Mouse (Mus musculus) MEL (cell line): ENCODE measurements around the gene Map3k19. TPM values are rescaled to one million over a fixed set of nuclear protein-coding genes. Genes with fewer than 3 reads are reported as not detected.

Experiments
- DNase-seq: peaks from one replicate; pipeline ENCODE4 v3.0.0; 2011; ENCODE audit warnings: low read depth, low spot score
- H3K27ac ChIP-seq: 2 replicates; pipeline ENCODE4 v1.5.1; 2012; ENCODE audit warnings: low read depth, mild to moderate bottlenecking, control low read depth, low read length, moderate library complexity; ENCODE audit not compliant: control insufficient read depth
- H3K27me3 ChIP-seq, 2 experiments: fragments of 150-350 bp in 1 of 2; sonication (generic) in 1 of 2; 2 replicates each; pipeline ENCODE4 v1.6.1; 2012; ENCODE audit warnings: low read length in 2 of 2, mild to moderate bottlenecking in 2 of 2, improper control_type of control experiment in 1 of 2, moderate library complexity in 1 of 2; ENCODE audit not compliant: insufficient read depth in 2 of 2, control insufficient read depth in 1 of 2
- H3K36me3 ChIP-seq, 2 experiments: 2 replicates each; pipeline ENCODE4 v1.6.1; 2012 to 2014; ENCODE audit warnings: low read length in 2 of 2, improper control_type of control experiment in 1 of 2, inconsistent platforms in 1 of 2, mild to moderate bottlenecking in 1 of 2; ENCODE audit not compliant: insufficient read depth in 2 of 2, control insufficient read depth in 1 of 2
- H3K4me1 ChIP-seq, 2 experiments: fragments of 150-350 bp in 1 of 2; sonication (generic) in 1 of 2; 2 replicates each; pipeline ENCODE4 v1.6.1; 2012; ENCODE audit warnings: low read length in 2 of 2, improper control_type of control experiment in 1 of 2, mild to moderate bottlenecking in 1 of 2; ENCODE audit not compliant: insufficient read depth in 2 of 2, control insufficient read depth in 1 of 2
- H3K4me3 ChIP-seq, 2 experiments: fragments of 150-350 bp in 1 of 2; sonication (generic) in 1 of 2; 2 replicates each; pipeline ENCODE4 v1.5.1; 2012; ENCODE audit warnings: low read depth in 2 of 2, low read length in 2 of 2, mild to moderate bottlenecking in 2 of 2, moderate library complexity in 2 of 2, control low read depth in 1 of 2, improper control_type of control experiment in 1 of 2; ENCODE audit not compliant: control insufficient read depth in 1 of 2, insufficient read depth in 1 of 2
- H3K79me2 ChIP-seq: 2 replicates; pipeline ENCODE4 v1.6.1; 2012; ENCODE audit warnings: mild to moderate bottlenecking, low read length, moderate library complexity; ENCODE audit not compliant: control insufficient read depth, poor library complexity, insufficient read depth
- H3K9ac ChIP-seq: 2 replicates; pipeline ENCODE4 v1.6.1; 2012; ENCODE audit warnings: low read depth, mild to moderate bottlenecking, control low read depth, low read length, moderate library complexity; ENCODE audit not compliant: control insufficient read depth, poor library complexity, severe bottlenecking
- H3K9me3 ChIP-seq: fragments of 150-350 bp; sonication (generic); replicated peaks from 2 replicates; pipeline ENCODE4 v1.6.1; 2012; ENCODE audit warnings: mild to moderate bottlenecking, low read length, improper control_type of control experiment, moderate library complexity; ENCODE audit not compliant: insufficient read depth
- BHLHE40 ChIP-seq: IDR thresholded peaks from 2 replicates; pipeline ENCODE4 v1.6.1; 2012; ENCODE audit warnings: low read depth, mild to moderate bottlenecking, inconsistent platforms, low read length, improper control_type of control experiment, borderline replicate concordance
- CHD1 ChIP-seq: IDR thresholded peaks from 2 replicates; pipeline ENCODE4 v1.6.1; 2012; ENCODE audit warnings: low read depth, mild to moderate bottlenecking, inconsistent platforms, low read length, improper control_type of control experiment
- CHD2 ChIP-seq: IDR thresholded peaks from 2 replicates; pipeline ENCODE4 v1.6.1; 2011; ENCODE audit warnings: low read length, improper control_type of control experiment
- CTCF ChIP-seq, 3 experiments: IDR thresholded peaks in 2 of 3; conservative IDR thresholded peaks in 1 of 3; 2 replicates each; pipeline ENCODE4 v1.5.1; 2011 to 2012; ENCODE audit warnings: low read length in 3 of 3, low read depth in 2 of 3, mild to moderate bottlenecking in 2 of 3, improper control_type of control experiment in 1 of 3, inconsistent platforms in 1 of 3, mixed read lengths in 1 of 3, moderate library complexity in 1 of 3; ENCODE audit not compliant: control insufficient read depth in 1 of 3, insufficient read depth in 1 of 3, poor library complexity in 1 of 3, severe bottlenecking in 1 of 3
- E2F4 ChIP-seq: IDR thresholded peaks from 2 replicates; pipeline ENCODE4 v1.6.1; 2011; ENCODE audit warnings: low read depth, low read length, improper control_type of control experiment, borderline replicate concordance
- ELF1 ChIP-seq: IDR thresholded peaks from 2 replicates; pipeline ENCODE4 v1.6.1; 2014; ENCODE audit warnings: low read depth, mild to moderate bottlenecking, inconsistent platforms, low read length, improper control_type of control experiment, moderate library complexity
- EP300 ChIP-seq, 2 experiments: IDR thresholded peaks; 2 replicates each; pipeline ENCODE4 v1.6.1; 2011; ENCODE audit warnings: improper control_type of control experiment in 2 of 2, low read length in 2 of 2, low read depth in 1 of 2, mild to moderate bottlenecking in 1 of 2
- ETS1 ChIP-seq: IDR thresholded peaks from 2 replicates; pipeline ENCODE4 v1.6.1; 2012; ENCODE audit warnings: low read depth, mild to moderate bottlenecking, inconsistent platforms, low read length, improper control_type of control experiment, moderate library complexity
- GABPA ChIP-seq: IDR thresholded peaks from 2 replicates; pipeline ENCODE4 v1.6.1; 2012; ENCODE audit warnings: low read depth, mild to moderate bottlenecking, inconsistent platforms, low read length, improper control_type of control experiment, moderate library complexity
- GATA1 ChIP-seq: IDR thresholded peaks from 2 replicates; pipeline ENCODE4 v1.6.1; 2011; ENCODE audit warnings: low read depth, low read length, improper control_type of control experiment
- HCFC1 ChIP-seq: IDR thresholded peaks from 2 replicates; pipeline ENCODE4 v1.6.1; 2012; ENCODE audit warnings: low read depth, mild to moderate bottlenecking, inconsistent platforms, low read length, improper control_type of control experiment, moderate library complexity
- JUND ChIP-seq: IDR thresholded peaks from 2 replicates; pipeline ENCODE4 v1.6.1; 2011; ENCODE audit warnings: low read depth, mild to moderate bottlenecking, improper control_type of control experiment, low read length
- KAT2A ChIP-seq: conservative IDR thresholded peaks from 2 replicates; pipeline ENCODE4 v1.6.1; 2012; ENCODE audit warnings: low read depth, low read length, improper control_type of control experiment, inconsistent platforms
- MAFK ChIP-seq: IDR thresholded peaks from 2 replicates; pipeline ENCODE4 v1.6.1; 2011; ENCODE audit warnings: low read depth, mild to moderate bottlenecking, low read length, improper control_type of control experiment, borderline replicate concordance
- MAX ChIP-seq: IDR thresholded peaks from 2 replicates; pipeline ENCODE4 v1.6.1; 2011; ENCODE audit warnings: low read length, improper control_type of control experiment
- MAZ ChIP-seq: IDR thresholded peaks from 2 replicates; pipeline ENCODE4 v1.6.1; 2012; ENCODE audit warnings: low read depth, mild to moderate bottlenecking, inconsistent platforms, low read length, improper control_type of control experiment
- MEF2A ChIP-seq: IDR thresholded peaks from 2 replicates; pipeline ENCODE4 v1.6.1; 2014; ENCODE audit warnings: low read depth, mild to moderate bottlenecking, inconsistent platforms, low read length, improper control_type of control experiment; ENCODE audit not compliant: poor library complexity, insufficient replicate concordance, severe bottlenecking; ENCODE audit errors: extremely low read depth
- MXI1 ChIP-seq: IDR thresholded peaks from 2 replicates; pipeline ENCODE4 v1.6.1; 2011; ENCODE audit warnings: mild to moderate bottlenecking, low read depth, low read length, improper control_type of control experiment
- MYB ChIP-seq: IDR thresholded peaks from 2 replicates; pipeline ENCODE4 v1.6.1; 2011; ENCODE audit warnings: mild to moderate bottlenecking, low read depth, low read length, improper control_type of control experiment
- MYC ChIP-seq: IDR thresholded peaks from 2 replicates; pipeline ENCODE4 v1.6.1; 2011; ENCODE audit warnings: low read depth, mild to moderate bottlenecking, low read length, improper control_type of control experiment, moderate library complexity
- NELFE ChIP-seq: IDR thresholded peaks from 2 replicates; pipeline ENCODE4 v1.6.1; 2011; ENCODE audit warnings: low read depth, low read length, improper control_type of control experiment
- NRF1 ChIP-seq: IDR thresholded peaks from 2 replicates; pipeline ENCODE4 v1.6.1; 2014; ENCODE audit warnings: low read depth, mild to moderate bottlenecking, inconsistent platforms, low read length, improper control_type of control experiment, moderate library complexity; ENCODE audit not compliant: poor library complexity, insufficient read depth, severe bottlenecking
- POLR2A ChIP-seq, 2 experiments: IDR thresholded peaks; 2 replicates each; pipeline ENCODE4 v1.6.1; 2011 to 2012; ENCODE audit warnings: low read length in 2 of 2, mild to moderate bottlenecking in 2 of 2, control low read depth in 1 of 2, improper control_type of control experiment in 1 of 2, low read depth in 1 of 2, moderate library complexity in 1 of 2; ENCODE audit not compliant: control insufficient read depth in 1 of 2, insufficient read depth in 1 of 2, poor library complexity in 1 of 2
- POLR2AphosphoS2 ChIP-seq: IDR thresholded peaks from 2 replicates; pipeline ENCODE4 v1.6.1; 2011; ENCODE audit warnings: low read length, improper control_type of control experiment
- POLR2AphosphoS5 ChIP-seq: IDR thresholded peaks from 2 replicates; pipeline ENCODE4 v1.6.1; 2012; ENCODE audit warnings: low read depth, borderline replicate concordance, mild to moderate bottlenecking, inconsistent platforms, low read length, moderate library complexity, mixed read lengths
- RAD21 ChIP-seq: IDR thresholded peaks from 2 replicates; pipeline ENCODE4 v1.6.1; 2011; ENCODE audit warnings: mild to moderate bottlenecking, low read depth, low read length, improper control_type of control experiment
- SIN3A ChIP-seq: IDR thresholded peaks from 2 replicates; pipeline ENCODE4 v1.6.1; 2012; ENCODE audit warnings: low read length, improper control_type of control experiment, inconsistent platforms
- SMC3 ChIP-seq: IDR thresholded peaks from 2 replicates; pipeline ENCODE4 v1.6.1; 2011; ENCODE audit warnings: low read depth, low read length, improper control_type of control experiment
- TAL1 ChIP-seq: IDR thresholded peaks from 2 replicates; pipeline ENCODE4 v1.6.1; 2012; ENCODE audit warnings: mild to moderate bottlenecking, inconsistent platforms, low read length, moderate library complexity, mixed read lengths
- TBP ChIP-seq: IDR thresholded peaks from 2 replicates; pipeline ENCODE4 v1.8.0; 2011; ENCODE audit warnings: low read depth, low read length, improper control_type of control experiment
- TCF12 ChIP-seq: IDR thresholded peaks from 2 replicates; pipeline ENCODE4 v1.6.1; 2014; ENCODE audit warnings: low read depth, mild to moderate bottlenecking, inconsistent platforms, low read length, improper control_type of control experiment, moderate library complexity
- UBTF ChIP-seq: IDR thresholded peaks from 2 replicates; pipeline ENCODE4 v1.6.1; 2012; ENCODE audit warnings: low read depth, mild to moderate bottlenecking, inconsistent platforms, low read length, improper control_type of control experiment, moderate library complexity, borderline replicate concordance; ENCODE audit not compliant: insufficient read depth
- USF1 ChIP-seq: IDR thresholded peaks from 2 replicates; pipeline ENCODE4 v1.6.1; 2014; ENCODE audit warnings: low read depth, mild to moderate bottlenecking, inconsistent platforms, low read length, improper control_type of control experiment, moderate library complexity
- ZC3H11A ChIP-seq: IDR thresholded peaks from 2 replicates; pipeline ENCODE4 v1.6.1; 2012; ENCODE audit warnings: low read depth, mild to moderate bottlenecking, inconsistent platforms, low read length, improper control_type of control experiment
- ZKSCAN1 ChIP-seq: IDR thresholded peaks from 2 replicates; pipeline ENCODE4 v1.6.1; 2012; ENCODE audit warnings: low read depth, mild to moderate bottlenecking, inconsistent platforms, low read length, improper control_type of control experiment, moderate library complexity
- ZMIZ1 ChIP-seq: IDR thresholded peaks from 2 replicates; pipeline ENCODE4 v1.6.1; 2012; ENCODE audit warnings: low read depth, mild to moderate bottlenecking, inconsistent platforms, low read length, improper control_type of control experiment, moderate library complexity
- polyA plus RNA-seq, 2 experiments: library from polyadenylated mRNA; stranded (reverse) in 1 of 2; unstranded in 1 of 2; fragments of >175 nt in 1 of 2; fragments of >200 nt in 1 of 2; gene quantifications; 2 replicates each; pipeline versions ENCODE4 v1.2.1 to v1.2.4; 2012; ENCODE audit warnings: low replicate concordance in 2 of 2, low read depth in 1 of 2; ENCODE audit not compliant: insufficient read length in 2 of 2, insufficient read depth in 1 of 2, missing spikeins in 1 of 2
- total RNA-seq: library from RNA; depleted of rRNA; stranded (reverse); fragments of 300-350 nt; gene quantifications from 2 replicates; pipeline ENCODE4 v1.2.3, GENCODE M21; 2012

The Map3k19 gene
- total and polyA plus RNA-seq, 3 experiments, result not detected

DNA sequence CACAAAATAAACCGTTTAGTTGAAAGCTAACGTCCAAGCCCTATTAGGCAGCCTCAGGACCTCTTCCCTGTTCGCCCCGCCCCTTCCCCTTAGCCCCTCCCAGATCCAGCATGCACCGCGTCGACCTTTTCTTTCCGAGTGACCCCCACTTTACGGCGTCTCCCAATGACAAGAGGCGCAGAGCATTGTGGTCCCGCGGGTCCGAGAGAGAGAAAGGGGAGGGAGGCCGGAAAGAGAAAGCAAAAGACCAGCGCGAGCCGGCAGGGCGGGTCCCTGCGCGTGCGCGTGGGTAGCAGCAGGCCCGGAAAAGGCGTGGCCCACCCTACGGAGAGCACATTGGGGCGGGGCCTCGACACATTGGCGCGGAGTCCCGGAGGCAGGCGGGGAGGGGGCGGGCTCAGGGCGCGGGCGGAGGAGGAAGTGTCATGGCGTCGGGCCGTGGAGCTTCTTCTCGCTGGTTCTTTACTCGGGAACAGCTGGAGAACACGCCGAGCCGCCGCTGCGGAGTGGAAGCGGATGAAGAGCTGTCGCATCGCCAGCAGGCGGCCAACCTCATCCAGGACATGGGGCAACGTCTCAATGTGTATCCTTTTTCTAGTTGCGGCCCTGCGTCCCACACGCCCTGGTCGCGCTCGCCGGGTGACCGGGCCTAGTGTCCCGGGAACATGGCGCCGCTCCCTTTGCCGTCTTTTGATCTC is 80.9 kb downstream of the Map3k19 start, which contains the start of gene Ccnt2:
Gene Ccnt2 (plus strand): TSS at position 362 of the 698 bp plus-strand sequence.
- Histone ChIP-seq H3K4me1 (peaks cover 3 to 8% of the 10 kb centered on the region in 2 experiments; a peak in 3 of 4 replicates), H3K36me3 (peaks cover 3 to 27% of the 10 kb centered on the region in 2 experiments; a peak in 3 of 4 replicates), H3K9me3 (no peaks in the 10 kb centered on the region), H3K9ac (peak within 1 kb of the TSS; percentile 97), H3K27ac (peak within 1 kb of the TSS; percentile 98), H3K27me3 (no peaks in the 10 kb centered on the region), H3K4me3 (peak within 1 kb of the TSS; percentile 95 to 96), H3K79me2 (peaks cover 53% of the 10 kb centered on the region)
- DNase-seq, result peak; percentile 99
- no peak for TF ChIP-seq MEF2A
- peak; percentile 42; the same call in 1 of the 2 replicates for TF ChIP-seq ETS1
- TF ChIP-seq NELFE, result peak; percentile 80
- peak; percentile 20 for TF ChIP-seq SIN3A
- TF ChIP-seq MXI1, result no peak; the same call in 1 of the 2 replicates
- peak; percentile 19 for TF ChIP-seq TCF12
- peak; percentile 99 for TF ChIP-seq NRF1
- TF ChIP-seq RAD21, result no peak
- TF ChIP-seq CHD2, result peak; percentile 35; the same call in 1 of the 2 replicates
- no peak for TF ChIP-seq MAX
- no peak for TF ChIP-seq MAFK
- TF ChIP-seq ZC3H11A, result no peak
- no peak for TF ChIP-seq UBTF
- no peak for TF ChIP-seq ZMIZ1
- no peak for TF ChIP-seq TAL1
- 0 out of 6 replicates have a peak, but pooled peaks of 1 of the 3 experiments have one; percentile 1 for TF ChIP-seq CTCF (IDR thresholded peaks at IDR 0.05 in 2 of 3, conservative IDR thresholded peaks at IDR 0.05 in 1 of 3; ENCODE audit: control insufficient read depth in 1 of 3, insufficient read depth in 1 of 3, low read depth in 2 of 3, low read length in 3 of 3, poor library complexity in 1 of 3, severe bottlenecking in 1 of 3)
- no peak for TF ChIP-seq GABPA
- no peak for TF ChIP-seq SMC3
- TF ChIP-seq MYB, result no peak; the same call in 1 of the 2 replicates
- TF ChIP-seq CHD1, result no peak
- peak; percentile 46; the same call in 1 of the 2 replicates for TF ChIP-seq POLR2AphosphoS2
- TF ChIP-seq EP300 (IDR thresholded peaks at IDR 0.05; ENCODE audit: low read depth in 1 of 2, low read length in 2 of 2), result peak in 1 of 2 experiments; percentile 24; a peak in 1 of 4 replicates
- TF ChIP-seq BHLHE40, result no peak
- no peak for TF ChIP-seq GATA1
- no peak for TF ChIP-seq ZKSCAN1
- peak; percentile 45; the same call in 1 of the 2 replicates for TF ChIP-seq MYC
- TF ChIP-seq HCFC1, result peak; percentile 94
- TF ChIP-seq JUND, result no peak
- peak; percentile 99 for TF ChIP-seq MAZ
- TF ChIP-seq USF1, result peak; percentile 38; the same call in 1 of the 2 replicates
- TF ChIP-seq ELF1, result peak; percentile 88
- TF ChIP-seq KAT2A, result peak; percentile 88; the same call in 1 of the 2 replicates
- no peak for TF ChIP-seq POLR2AphosphoS5
- TF ChIP-seq E2F4, result no peak; the same call in 1 of the 2 replicates
- TF ChIP-seq POLR2A (IDR thresholded peaks at IDR 0.05; ENCODE audit: control insufficient read depth in 1 of 2, insufficient read depth in 1 of 2, low read depth in 1 of 2, low read length in 2 of 2, poor library complexity in 1 of 2), result peak; percentile 78 to 96
- TF ChIP-seq TBP, result 0 out of 2 replicates have a peak, but pooled peaks have one; percentile 54
